Mouse (Mus musculus) neural tube, embryonic 10.5 days (tissue): ENCODE results near the gene Acsf2.
"Not testable (repeated sequence)": the region's sequence is repeated elsewhere in the genome, so short reads cannot be mapped to it uniquely, and the experiment has no call there.

Experiments used
- DNase-seq: peaks from one replicate; pipeline ENCODE4 v3.0.0-alpha.2; 2017; ENCODE audit warnings: low spot score; ENCODE audit errors: extremely low spot score

The Acsf2 gene

GRCm38 (mm10) chr11:94601321-94602281 lies at the start of gene Acsf2:
TSS of gene Acsf2 (minus strand) at chr11:94601871.
- peak; percentile 86 for DNase-seq

- not testable (repeated sequence) for DNase-seq
Measured at GRCm38 (mm10) chr11:94651241-94651640, 49.6 kb upstream of the Acsf2 start.

- no peak for DNase-seq
Measured at GRCm38 (mm10) chr11:94646457-94646856, 44.8 kb upstream of the Acsf2 start.

DNA sequence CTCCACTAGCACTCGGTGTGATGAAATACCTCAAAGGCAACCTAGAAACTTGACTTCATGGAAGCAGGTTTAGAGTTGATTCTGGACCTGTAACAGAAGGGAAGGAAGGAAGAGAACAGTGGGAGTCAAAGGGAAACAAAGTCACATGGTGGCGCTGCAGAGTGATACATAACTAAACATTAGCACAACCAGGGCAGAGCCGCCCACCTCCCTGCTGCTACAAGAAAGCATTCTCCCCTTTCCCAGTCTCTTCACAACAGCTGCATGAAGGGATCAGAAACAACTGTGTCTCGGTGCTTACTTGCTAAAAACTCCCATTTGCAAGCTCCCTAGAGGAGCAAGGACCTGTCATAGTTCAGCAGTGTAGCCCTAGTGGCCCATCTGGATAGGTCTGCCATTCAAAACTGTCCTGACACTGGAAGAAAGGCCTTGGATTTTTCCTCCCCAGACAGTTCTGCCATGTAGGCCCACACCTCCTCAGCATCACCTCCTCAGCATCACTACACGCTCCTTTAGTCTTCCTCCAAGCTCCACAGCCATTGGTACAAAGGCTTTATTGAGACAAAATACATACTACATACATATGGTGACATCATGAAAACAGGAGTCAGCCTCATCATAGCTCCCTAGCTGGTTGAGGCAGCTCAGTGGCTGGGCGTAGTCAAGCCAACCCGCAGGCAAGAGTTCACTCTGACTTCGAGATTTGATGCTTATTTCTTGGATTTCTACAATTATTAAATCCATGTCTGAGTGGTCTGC lies 43.0 kb upstream of the Acsf2 start:
- no peak for DNase-seq

DNA sequence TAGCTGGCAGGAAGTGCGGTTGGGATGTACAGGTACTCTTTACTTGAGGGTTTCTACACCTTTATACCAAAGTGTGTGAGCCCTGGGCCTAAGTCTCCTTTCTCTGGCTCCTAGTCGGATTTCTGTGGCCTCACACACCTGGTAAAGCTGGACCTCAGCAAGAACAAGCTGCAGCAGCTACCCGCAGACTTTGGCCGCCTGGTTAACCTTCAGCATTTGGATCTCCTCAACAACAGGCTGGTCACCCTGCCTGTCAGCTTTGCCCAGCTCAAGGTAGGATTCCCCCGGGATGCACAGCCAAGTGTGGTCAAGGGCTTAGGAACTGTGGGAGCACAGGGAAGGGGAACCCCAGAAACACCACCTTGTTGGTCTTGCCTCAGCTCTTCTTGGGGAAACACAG lies 32.8 kb upstream of the Acsf2 start:
- no peak for DNase-seq

GRCm38 (mm10) chr11:94632988-94633387 lies 31.3 kb upstream of the Acsf2 start:
- no peak for DNase-seq

- DNase-seq, result no peak
Measured at GRCm38 (mm10) chr11:94631969-94632368, 30.3 kb upstream of the Acsf2 start.

DNA sequence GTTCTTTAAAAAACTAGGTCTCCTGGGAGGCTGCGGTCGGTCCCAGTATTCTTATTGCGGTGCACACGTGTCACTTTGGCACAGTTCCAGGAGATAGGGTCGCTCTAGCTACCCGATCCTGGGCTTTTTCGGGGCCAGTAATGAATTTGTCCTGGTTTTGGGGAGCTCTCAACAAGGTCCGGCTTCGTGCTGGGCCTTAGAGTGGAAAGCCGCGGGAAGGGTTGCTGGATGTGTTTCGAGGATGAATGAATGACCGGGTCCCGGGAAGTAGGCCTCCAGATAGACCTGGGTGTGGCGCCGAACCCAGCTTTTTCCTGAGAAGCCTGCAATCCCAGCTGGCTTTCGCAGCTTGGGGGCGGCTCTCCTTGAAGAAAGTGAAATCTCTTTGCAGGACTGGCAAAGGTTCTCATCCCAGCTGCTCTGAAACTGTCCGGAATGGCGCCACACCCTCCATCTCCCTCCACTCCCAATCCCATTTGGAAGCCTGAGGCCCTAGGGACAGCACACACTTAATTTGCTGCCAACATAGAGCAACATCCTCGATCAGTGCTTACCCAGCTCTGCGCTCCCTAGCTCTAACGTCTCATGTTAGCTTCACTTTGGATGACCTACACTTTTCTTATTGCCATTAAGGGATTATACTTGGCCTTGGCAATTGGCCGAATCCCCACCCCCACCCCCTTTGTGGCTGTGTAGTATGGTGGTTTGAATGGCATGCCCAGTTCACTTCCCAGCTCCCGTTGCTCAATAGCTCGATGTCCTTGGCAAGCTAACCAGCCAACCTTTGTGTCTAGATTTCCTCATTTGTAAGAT lies 28.7 kb upstream of the Acsf2 start:
- DNase-seq, result no peak

DNA sequence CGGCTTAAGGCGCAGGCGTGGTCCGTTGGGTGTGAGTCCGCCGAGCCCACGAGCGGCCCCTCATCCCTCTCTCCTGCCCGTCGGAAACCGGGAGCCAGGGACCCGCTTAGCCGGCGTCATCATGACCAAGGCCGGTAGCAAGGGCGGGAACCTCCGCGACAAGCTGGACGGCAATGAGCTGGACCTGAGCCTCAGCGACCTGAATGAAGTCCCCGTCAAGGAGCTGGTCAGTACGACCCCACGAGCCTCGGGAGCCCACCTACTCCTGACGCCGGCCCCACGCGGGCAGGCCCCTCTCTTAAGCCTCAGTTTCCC lies 28.2 kb upstream of the Acsf2 start:
- DNase-seq, result no peak

- peak; percentile 97 for DNase-seq
Measured at GRCm38 (mm10) chr11:94629199-94629883, 27.7 kb upstream of the Acsf2 start, which contains the start of gene Lrrc59. TSS of gene Lrrc59 (plus strand) at chr11:94629767.

DNA sequence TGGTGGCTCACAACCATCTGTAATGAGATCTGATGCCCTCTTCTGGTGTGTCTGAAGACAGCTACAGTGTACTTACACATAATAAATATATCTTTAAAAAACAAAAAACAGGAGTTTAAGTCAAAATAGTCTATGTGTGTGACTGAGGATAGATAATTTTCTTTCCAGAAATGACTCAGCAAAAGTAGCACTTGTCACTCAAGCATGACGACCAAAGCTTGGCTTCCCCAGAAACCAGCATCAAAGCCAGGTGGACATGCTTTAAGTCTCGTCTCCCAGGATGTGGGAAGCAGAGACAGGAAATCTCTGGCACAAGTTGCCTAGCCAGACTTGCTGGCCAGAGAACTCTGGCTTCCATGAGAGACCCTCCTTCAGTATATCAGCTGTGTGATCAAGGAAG lies 20.5 kb upstream of the Acsf2 start:
- DNase-seq, result no peak

GRCm38 (mm10) chr11:94621458-94621852 lies 19.8 kb upstream of the Acsf2 start:
- DNase-seq, result no peak

DNA sequence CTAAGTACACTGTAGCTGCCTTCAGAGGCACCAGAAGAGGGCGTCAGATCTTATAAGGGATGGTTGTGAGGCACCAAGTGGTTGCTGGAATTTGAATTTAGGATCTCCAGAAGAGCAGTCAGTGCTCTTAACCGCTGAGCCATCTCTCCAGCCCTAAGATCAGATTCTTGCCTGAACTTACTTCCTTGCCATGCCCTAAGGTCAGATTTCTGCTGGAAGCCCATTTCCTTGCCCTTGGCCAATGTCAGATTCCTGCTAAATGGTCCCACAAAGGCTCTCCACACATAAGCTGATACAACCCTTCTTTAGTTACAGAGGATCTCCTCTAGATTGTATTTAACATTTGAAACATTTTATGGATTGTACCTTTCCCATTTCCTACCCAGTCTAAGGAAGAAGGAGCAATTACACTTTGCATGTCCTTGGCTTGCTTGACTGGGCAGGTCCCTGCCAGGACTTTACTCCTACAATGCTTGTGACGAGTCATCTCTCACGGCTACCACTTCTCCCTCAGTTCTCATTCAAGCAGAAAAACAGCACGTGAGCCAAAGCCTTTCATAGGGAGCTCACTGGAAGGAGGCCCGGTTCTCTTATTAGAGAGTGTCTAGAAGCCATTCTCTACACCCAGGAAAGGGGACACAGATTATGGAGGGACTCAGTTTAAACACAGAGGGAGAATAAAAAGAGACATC lies 19.2 kb upstream of the Acsf2 start:
- DNase-seq, result no peak

GRCm38 (mm10) chr11:94617646-94618045 lies 16.0 kb upstream of the Acsf2 start:
- DNase-seq, result no peak

GRCm38 (mm10) chr11:94615494-94615893 lies 13.8 kb upstream of the Acsf2 start:
- no peak for DNase-seq

GRCm38 (mm10) chr11:94614603-94615002 lies 12.9 kb upstream of the Acsf2 start:
- no peak for DNase-seq

DNA sequence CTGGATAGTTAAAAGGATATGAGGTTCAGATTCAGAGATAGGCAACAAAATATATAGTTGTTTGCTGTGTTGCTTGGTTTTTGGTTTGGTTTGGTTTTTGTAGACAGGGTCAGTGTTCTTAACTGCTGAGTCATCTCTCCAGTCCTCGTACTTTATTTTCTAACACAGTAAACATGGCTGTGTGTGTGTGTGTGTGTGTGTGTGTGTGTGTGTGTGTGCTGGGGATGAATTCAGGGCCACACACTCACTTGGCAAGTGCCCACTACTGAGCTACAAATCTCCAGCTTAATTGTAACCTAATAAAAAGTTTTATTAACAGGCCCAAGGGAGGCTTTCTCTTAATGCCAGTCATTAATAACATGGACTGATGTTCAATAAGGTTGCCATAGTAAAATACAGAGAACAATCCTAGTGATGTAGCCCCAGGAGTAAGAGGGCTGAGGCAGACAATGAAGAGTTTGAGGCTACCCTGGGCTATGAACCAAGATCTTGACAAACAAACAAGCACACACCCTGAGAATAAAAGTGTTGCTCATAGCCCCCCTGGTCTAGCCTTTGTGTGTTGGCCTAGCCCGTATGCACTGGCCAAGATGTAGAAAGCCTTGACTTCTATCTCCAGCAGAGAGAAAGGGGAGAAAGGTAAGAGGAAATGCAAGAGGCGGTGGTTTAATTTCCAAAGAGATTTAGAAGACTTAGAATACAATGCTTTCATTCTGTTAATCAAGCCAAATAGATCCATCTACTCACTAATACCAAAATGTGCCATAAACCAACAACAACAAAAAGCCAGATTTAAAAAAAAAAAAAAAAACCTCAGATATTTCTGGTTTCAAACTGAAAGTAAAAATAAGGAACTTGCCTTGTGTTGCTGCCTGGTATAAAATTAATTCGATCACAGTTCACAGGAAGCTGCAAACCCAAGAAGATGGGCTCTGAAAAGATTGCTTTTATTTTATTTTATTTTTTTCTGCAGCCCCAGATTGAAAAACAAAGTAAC lies 9.4 kb upstream of the Acsf2 start:
- no peak for DNase-seq

DNA sequence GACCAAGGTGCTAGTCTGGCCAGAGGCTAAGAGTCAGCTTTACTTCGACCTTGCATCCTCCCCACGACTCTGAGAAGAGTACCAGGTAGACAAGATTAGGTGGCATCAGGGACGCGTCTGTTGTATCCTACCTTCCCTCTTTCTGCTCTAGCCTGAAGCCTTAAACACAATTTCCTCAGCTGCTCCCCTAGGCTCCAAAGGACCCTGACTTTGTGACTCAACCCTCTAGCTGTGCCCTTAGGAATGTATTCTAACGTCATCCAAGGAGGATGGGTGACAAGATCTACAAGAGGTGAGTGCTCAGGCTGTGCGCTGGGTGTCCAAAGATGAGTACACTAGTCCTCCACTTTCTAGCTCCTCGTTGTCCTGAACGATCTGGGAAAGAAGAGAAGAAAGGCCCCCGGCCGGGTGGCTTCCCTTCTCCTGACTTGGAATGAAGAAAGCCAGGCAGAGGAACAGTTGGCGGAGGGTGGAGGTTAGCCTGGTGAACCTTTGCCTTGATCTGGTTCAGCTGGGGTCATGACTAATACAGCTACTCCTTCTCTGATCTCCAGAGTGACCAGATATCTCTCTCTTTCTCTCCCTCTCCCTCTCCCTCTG lies 785 bp upstream of the Acsf2 start:
- no peak for DNase-seq

GRCm38 (mm10) chr11:94600447-94600846 lies 1.2 kb downstream of the Acsf2 start:
- DNase-seq, result no peak
